Mouse (Mus musculus) liver, embryonic 14.5 days (tissue): ENCODE results near the gene Pcdh15.

Experiments
- CTCF ChIP-seq: IDR thresholded peaks from 2 replicates; pipeline ENCODE4 v1.5.1; 2016; ENCODE audit warnings: antibody characterized with exemption, low read depth, control low read depth
- EP300 ChIP-seq: IDR thresholded peaks from 2 replicates; pipeline ENCODE4 v1.6.1; 2016; ENCODE audit warnings: antibody characterized with exemption, low read depth

- TF ChIP-seq CTCF (no peak), EP300 (no peak)
These were observed 1564.0 kb downstream of the Pcdh15 start for GRCm38 (mm10) chr10:74663171-74663570.
